Mouse (Mus musculus) splenic B cell, adult 2 months (primary cell): ENCODE measurements around the gene Cd177.
"Not testable (repeated sequence)": the region's sequence is repeated elsewhere in the genome, so short reads cannot be mapped to it uniquely, and the experiment has no call there.

Experiments
- DNase-seq: peaks from one replicate; pipeline ENCODE4 v3.0.0-alpha.2; 2011; ENCODE audit warnings: low read depth, low spot score
- H3K27me3 ChIP-seq: 2 replicates; pipeline ENCODE4 v1.6.1; 2012; ENCODE audit warnings: mild to moderate bottlenecking, low read length, moderate library complexity, mixed read lengths; ENCODE audit not compliant: control insufficient read depth, poor library complexity, insufficient read depth, severe bottlenecking
- H3K36me3 ChIP-seq: 2 replicates; pipeline ENCODE4 v1.6.1; 2012; ENCODE audit warnings: mild to moderate bottlenecking, low read length, moderate library complexity, mixed read lengths; ENCODE audit not compliant: control insufficient read depth, poor library complexity, insufficient read depth, severe bottlenecking

Gene Cd177

DNA sequence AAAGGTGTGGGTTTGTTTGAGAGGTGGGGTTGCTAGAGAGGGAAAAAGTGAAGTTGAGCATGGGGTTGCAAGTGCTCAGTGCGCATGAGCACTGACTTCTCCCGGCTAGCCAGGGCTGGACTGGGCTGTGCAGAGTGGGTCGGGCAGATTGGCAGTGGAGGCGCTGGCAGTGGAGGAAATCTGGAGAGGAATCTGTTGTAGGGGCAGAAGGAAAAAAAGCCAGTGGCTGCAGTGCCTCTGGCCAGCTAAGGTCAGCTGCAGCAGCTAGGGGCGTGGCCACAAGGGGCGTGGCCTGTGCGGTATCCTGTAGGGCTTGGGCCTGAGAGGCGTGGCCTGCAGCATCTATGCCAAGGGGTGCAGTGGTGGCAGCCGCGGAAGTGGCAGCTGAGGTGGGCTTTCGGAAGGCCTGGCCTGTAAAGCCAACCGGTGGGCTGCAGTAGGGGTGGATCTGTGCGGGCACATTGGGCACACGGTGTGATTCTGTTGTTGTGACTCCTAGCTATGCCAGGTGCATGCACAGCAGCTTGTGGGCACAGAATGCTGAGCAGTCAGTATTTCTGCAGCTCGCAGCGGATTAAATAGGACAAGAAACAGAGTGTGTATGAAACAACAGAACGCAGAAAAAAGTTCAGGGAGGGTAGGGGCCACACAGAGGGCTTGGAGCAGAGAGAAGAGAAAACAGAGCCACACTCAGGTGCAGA, 24.0 kb downstream of the Cd177 start:
- no peaks in the 10 kb centered on the region for H3K36me3 ChIP-seq
- H3K27me3 ChIP-seq, result no peaks in the 10 kb centered on the region
- DNase-seq, result peak; percentile 8

DNA sequence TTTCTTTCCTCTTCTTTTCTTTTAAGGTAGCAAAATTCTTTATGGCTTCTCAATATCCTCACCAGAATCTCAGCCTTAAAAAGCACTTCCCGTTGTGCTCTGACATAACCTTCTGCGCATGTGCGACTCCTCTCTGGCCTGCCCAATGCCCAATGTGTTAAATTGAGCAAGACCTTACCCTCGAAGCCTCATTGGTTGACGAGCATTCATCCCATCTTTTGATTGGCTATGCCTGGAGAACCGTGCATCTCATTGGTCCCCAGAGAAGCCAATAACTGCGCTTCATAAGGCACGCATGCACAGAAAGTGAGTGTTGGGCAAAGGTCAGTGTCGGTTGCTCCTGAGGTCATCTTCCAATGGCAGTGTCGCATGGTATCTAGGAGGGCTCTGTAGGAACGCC, 33.3 kb downstream of the Cd177 start, which contains the start of gene Gm4763:
TSS of gene Gm4763 (minus strand) at position 101 of the 400 bp plus-strand sequence.
- not testable (repeated sequence) for H3K27me3 ChIP-seq, DNase-seq, H3K36me3 ChIP-seq

DNA sequence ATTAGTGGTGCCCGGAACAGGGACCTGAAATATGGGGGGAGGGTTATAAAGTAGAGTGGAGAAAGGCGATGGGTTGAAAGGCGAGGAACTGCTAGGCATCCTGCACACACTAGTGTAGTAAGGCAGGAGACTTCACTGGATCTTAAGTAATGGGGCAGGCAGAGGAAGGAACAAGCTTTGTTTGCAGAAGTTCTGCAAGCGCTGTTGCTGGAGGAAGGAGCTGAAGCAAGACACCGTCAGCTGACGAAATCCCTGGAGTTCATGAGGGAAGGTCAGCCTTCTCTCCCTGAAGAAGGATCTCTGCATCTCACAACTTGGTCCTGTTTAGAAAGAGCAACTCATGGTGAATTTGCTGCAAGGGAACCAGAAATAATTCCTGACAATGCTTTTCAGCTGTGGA, 45.1 kb downstream of the Cd177 start:
- Histone ChIP-seq H3K27me3 (no peaks in the 10 kb centered on the region), H3K36me3 (no peaks in the 10 kb centered on the region)
- DNase-seq, result no peak

- no peaks in the 10 kb centered on the region for H3K36me3 ChIP-seq
- H3K27me3 ChIP-seq, result no peaks in the 10 kb centered on the region
- DNase-seq, result no peak
Observed at GRCm38 (mm10) chr7:24708832-24709292, 51.2 kb downstream of the Cd177 start, which contains the start of gene BC049730. Gene BC049730, plus strand, starts transcription at chr7:24709242.

GRCm38 (mm10) chr7:24702841-24703240, 57.3 kb downstream of the Cd177 start:
- not testable (repeated sequence) for H3K36me3 ChIP-seq, DNase-seq, H3K27me3 ChIP-seq

DNA sequence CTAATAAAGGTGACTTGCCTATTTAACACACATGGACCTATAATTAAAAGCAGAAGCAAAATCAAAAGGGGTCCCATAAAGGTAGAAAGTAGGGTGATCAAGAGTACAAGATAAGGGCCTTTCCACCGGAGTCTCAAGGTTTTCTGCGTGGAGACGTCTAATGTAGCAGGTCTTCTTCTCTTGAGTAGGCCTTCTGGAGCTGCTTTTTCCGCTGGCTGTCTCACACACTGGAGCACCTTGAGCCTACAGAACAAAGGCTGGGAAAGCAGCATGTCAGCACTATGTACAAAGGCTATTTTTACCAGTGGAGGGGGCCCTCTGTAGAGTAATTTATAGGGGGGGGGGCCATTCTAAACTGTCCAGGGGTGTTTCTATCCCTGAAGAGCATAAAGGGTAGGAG, 62.2 kb downstream of the Cd177 start:
- not testable (repeated sequence) for DNase-seq, H3K36me3 ChIP-seq, H3K27me3 ChIP-seq
